Mouse (Mus musculus) limb, embryonic 14.5 days (tissue): Measurements from ENCODE around the gene Ephb3. TPM values are rescaled to one million over a fixed set of nuclear protein-coding genes. Genes with fewer than 3 reads are reported as not detected.

Experiments used
- ATAC-seq: fragments of 200-750 bp; cut with Nextera tagmentation; 2 replicates; pipeline ENCODE4 v1.8.0; 2017; ENCODE audit warnings: low read depth, moderate number of reproducible peaks, moderate TSS enrichment; ENCODE audit not compliant: low FRiP score
- DNase-seq: peaks from one replicate; pipeline ENCODE4 v3.0.0-alpha.2; 2015; ENCODE audit warnings: low spot score
- H3K27ac ChIP-seq: fragments of 300-500 bp; sonication (generic); replicated peaks from 2 replicates; pipeline ENCODE4 v1.5.1; 2014; ENCODE audit warnings: low read depth, mild to moderate bottlenecking, low read length, moderate library complexity, mixed read lengths
- H3K27me3 ChIP-seq: fragments of 300-500 bp; sonication (generic); 2 replicates; pipeline ENCODE4 v1.6.1; 2014; ENCODE audit warnings: low read length, mixed read lengths; ENCODE audit not compliant: control insufficient read depth, insufficient read depth
- H3K36me3 ChIP-seq: fragments of 300-500 bp; sonication (generic); 2 replicates; pipeline ENCODE4 v1.6.1; 2014; ENCODE audit warnings: mild to moderate bottlenecking, low read length, moderate library complexity, mixed read lengths; ENCODE audit not compliant: control insufficient read depth, insufficient read depth
- H3K4me1 ChIP-seq: fragments of 300-500 bp; sonication (generic); 2 replicates; pipeline ENCODE4 v1.6.1; 2014; ENCODE audit warnings: antibody characterized with exemption, low read length, mixed read lengths; ENCODE audit not compliant: control insufficient read depth, insufficient read depth
- H3K4me2 ChIP-seq: fragments of 300-500 bp; sonication (generic); replicated peaks from 2 replicates; pipeline ENCODE4 v1.6.1; 2014; ENCODE audit warnings: low read depth, mild to moderate bottlenecking, low read length, moderate library complexity; ENCODE audit not compliant: severe bottlenecking
- H3K4me3 ChIP-seq: fragments of 300-500 bp; sonication (generic); replicated peaks from 2 replicates; pipeline ENCODE4 v1.5.1; 2014; ENCODE audit warnings: low read length
- H3K9ac ChIP-seq: fragments of 300-500 bp; sonication (generic); 2 replicates; pipeline ENCODE4 v1.6.1; 2014; ENCODE audit warnings: mild to moderate bottlenecking, low read depth, low read length, moderate library complexity; ENCODE audit not compliant: severe bottlenecking
- H3K9me3 ChIP-seq: fragments of 300-500 bp; sonication (generic); 2 replicates; pipeline ENCODE4 v1.6.1; 2016; ENCODE audit warnings: low read length; ENCODE audit not compliant: control insufficient read depth
- POLR2A ChIP-seq: fragments of 200-500 bp; IDR thresholded peaks from 2 replicates; pipeline ENCODE4 v1.8.0; 2012; ENCODE audit warnings: inconsistent platforms, mild to moderate bottlenecking, moderate library complexity, borderline replicate concordance; ENCODE audit not compliant: insufficient read depth, insufficient read length; ENCODE audit errors: extremely low read depth
- WGBS: fragments of 180-500 bp; shearing (Covaris S2); extraction: QIAGEN DNeasy Blood & Tissue Kit; methylation state at CpG from one replicate; pipeline ENCODE4 v1.1.7; 2014; 5-methylcytosine and 5-hydroxymethylcytosine counted together
- polyA plus RNA-seq, 2 experiments: library from polyadenylated mRNA; depleted of rRNA in 1 of 2; stranded (reverse) in 1 of 2; unstranded in 1 of 2; fragments of >200 nt; fragmentation: Nextera tagmentation in 1 of 2; extraction: Ambion mirVana in 1 of 2; gene quantifications; 2 replicates each; pipeline versions ENCODE4 v1.2.1 to v1.2.3; 2012 to 2014

Gene Ephb3
- polyA plus RNA-seq, 2 experiments: 37.0 to 70.9 TPM

- no peaks in the 10 kb centered on the region for H3K4me1 ChIP-seq
- H3K9ac ChIP-seq: no peak overlapping the region
- ATAC-seq (no peak), DNase-seq (no peak)
- no peak overlapping the region for H3K4me2 ChIP-seq
- TF ChIP-seq POLR2A: no peak
- 88% methylated on average over 4 of the region's 4 CpGs for WGBS
- no peaks in the 10 kb centered on the region for H3K27me3 ChIP-seq
- H3K27ac ChIP-seq: no peak overlapping the region
- H3K9me3 ChIP-seq: no peaks in the 10 kb centered on the region
- H3K36me3 ChIP-seq: no peaks in the 10 kb centered on the region
- H3K4me3 ChIP-seq: no peak overlapping the region
Measured at GRCm38 (mm10) chr16:21197542-21197941, 7.0 kb upstream of the Ephb3 start.

DNA sequence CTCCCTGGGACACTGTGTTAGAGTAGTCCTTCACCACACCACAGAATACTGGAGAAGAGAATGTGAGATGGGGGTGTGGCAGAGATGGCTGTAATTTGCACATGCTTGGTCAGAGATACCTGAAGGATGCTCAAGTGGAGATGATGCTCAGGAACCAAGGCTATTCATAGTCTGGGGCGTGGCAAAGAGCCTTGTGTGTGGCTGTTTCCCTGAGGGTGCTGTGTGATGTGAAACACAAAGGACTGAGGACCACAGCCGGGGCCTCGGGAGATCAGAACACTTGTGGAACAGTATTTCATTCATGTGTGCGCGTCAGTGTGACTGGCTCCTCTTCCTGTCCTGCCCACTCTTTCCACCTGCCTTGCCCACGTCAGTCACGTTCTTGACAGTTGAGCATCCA is 6.5 kb upstream of the Ephb3 start:
- no peaks in the 10 kb centered on the region for H3K36me3 ChIP-seq
- H3K9ac ChIP-seq: no peak overlapping the region
- H3K9me3 ChIP-seq: no peaks in the 10 kb centered on the region
- TF ChIP-seq POLR2A: no peak
- ATAC-seq (no peak), DNase-seq (no peak)
- no peaks in the 10 kb centered on the region for H3K27me3 ChIP-seq
- whole genome bisulfite sequencing: 91% methylated on average over 7 of the region's 7 CpGs
- H3K4me2 ChIP-seq: no peak overlapping the region
- no peak overlapping the region for H3K27ac ChIP-seq
- H3K4me3 ChIP-seq: no peak overlapping the region
- H3K4me1 ChIP-seq: no peaks in the 10 kb centered on the region

DNA sequence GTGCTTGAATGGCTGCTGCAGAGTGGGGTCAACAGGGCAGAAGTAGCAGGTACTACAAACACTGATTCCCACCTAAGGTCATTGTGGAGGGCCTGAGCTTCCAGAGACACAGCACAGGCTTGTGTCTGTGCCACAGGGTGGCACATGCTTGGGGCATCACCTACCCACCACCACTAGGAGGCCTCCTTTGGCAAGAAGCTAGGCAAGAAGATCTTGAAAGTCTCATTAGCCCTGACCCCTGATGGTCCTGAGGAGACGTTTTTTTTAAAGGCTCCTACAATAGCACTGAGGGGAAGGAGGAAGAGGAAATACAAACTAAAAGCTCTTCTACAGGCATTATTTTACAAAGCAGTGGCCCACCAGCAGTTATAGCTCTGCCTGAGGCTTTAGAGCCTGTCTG is 6.0 kb upstream of the Ephb3 start:
- no peak for DNase-seq
- WGBS: 0% methylated on average over 1 of the region's 1 CpGs

DNA sequence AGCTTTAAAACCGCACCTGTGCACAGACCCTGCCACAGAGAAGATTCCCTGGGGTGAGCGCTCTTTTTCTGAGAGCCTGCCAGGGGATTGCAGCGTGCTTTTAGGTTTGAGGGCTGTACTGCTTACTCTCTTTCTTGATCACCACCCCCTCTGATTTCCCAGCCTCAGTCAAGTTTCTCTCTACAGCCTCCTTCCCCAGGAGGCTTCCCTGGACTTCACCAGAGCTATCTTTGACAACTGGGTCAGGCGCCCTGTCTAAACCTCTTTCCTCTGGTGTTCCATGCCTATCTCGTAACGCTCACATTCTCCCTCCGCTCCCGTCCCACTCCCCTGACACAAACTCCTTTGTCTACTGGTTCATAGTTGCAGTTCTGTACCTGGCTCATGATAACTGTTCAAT is 5.1 kb upstream of the Ephb3 start:
- no peak overlapping the region for H3K27ac ChIP-seq
- no peaks in the 10 kb centered on the region for H3K27me3 ChIP-seq
- H3K4me1 ChIP-seq: peaks cover 3% of the 10 kb centered on the region; the same call in 1 of the 2 replicates
- H3K9ac ChIP-seq: no peak overlapping the region
- TF ChIP-seq POLR2A: no peak
- H3K9me3 ChIP-seq: no peaks in the 10 kb centered on the region
- DNase-seq (no peak), ATAC-seq (no peak)
- H3K4me3 ChIP-seq: no peak overlapping the region
- H3K4me2 ChIP-seq: no peak overlapping the region
- 62% methylated on average over 8 of the region's 8 CpGs for WGBS
- H3K36me3 ChIP-seq: no peaks in the 10 kb centered on the region

More for the DNA sequence above, 6.0 kb upstream of the Ephb3 start:
- Histone ChIP-seq H3K4me3 (no peak overlapping the region), H3K27me3 (no peaks in the 10 kb centered on the region), H3K9ac (no peak overlapping the region), H3K27ac (no peak overlapping the region), H3K4me1 (no peaks in the 10 kb centered on the region), H3K9me3 (no peaks in the 10 kb centered on the region), H3K4me2 (no peak overlapping the region), H3K36me3 (no peaks in the 10 kb centered on the region)
- no peak for TF ChIP-seq POLR2A
- ATAC-seq: no peak

DNA sequence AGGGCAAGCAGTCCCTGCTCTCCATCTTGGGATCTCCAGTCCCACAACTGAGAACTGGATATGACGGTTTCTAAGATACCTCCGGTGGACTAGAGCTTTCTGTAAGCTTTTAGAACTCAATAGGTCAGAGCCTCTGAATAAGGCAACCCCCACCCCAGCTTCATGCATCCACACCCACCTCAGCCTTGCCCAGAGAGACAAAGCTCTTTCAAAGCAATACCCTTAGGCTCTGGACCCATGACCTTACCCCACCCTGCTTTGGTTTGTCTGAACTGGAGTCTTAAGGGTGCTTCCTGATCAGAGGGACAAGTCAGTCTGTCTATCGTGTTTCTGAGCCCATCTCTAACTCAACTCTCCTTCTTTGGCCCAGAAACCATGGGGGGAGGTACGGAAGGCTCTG is 1.8 kb upstream of the Ephb3 start:
- Histone ChIP-seq H3K9me3 (no peaks in the 10 kb centered on the region), H3K4me2 (no peak overlapping the region), H3K4me3 (no peak overlapping the region), H3K27ac (no peak overlapping the region), H3K27me3 (no peaks in the 10 kb centered on the region), H3K4me1 (peaks cover 10% of the 10 kb centered on the region; the same call in 1 of the 2 replicates), H3K9ac (no peak overlapping the region), H3K36me3 (no peaks in the 10 kb centered on the region)
- DNase-seq (no peak), ATAC-seq (no peak)
- no peak for TF ChIP-seq POLR2A
- 76% methylated on average over 4 of the region's 4 CpGs for WGBS
